Mouse (Mus musculus): Measurements from ENCODE around the gene Ppp1r26. TPM values are rescaled to one million over a fixed set of nuclear protein-coding genes. Genes with fewer than 3 reads are reported as not detected.

Ppp1r26 gene
- total RNA-seq, 2 experiments from 2014 or later, result 20.2 to 21.9 TPM

- DNase-seq (ENCODE audit: low spot score in 2 of 2), result peak in 1 of 2 experiments; percentile 5
These were observed 50.1 kb downstream of the Ppp1r26 start, which contains the start of gene Gbgt1 for GRCm38 (mm10) chr2:28496671-28497070. Gene Gbgt1 (plus strand): TSS chr2:28496891.

GRCm38 (mm10) chr2:28497561-28497960 is 51.0 kb downstream of the Ppp1r26 start:
- peak in 1 of 2 experiments; percentile 4 for DNase-seq (ENCODE audit: low spot score in 2 of 2)

- DNase-seq (ENCODE audit: low spot score in 2 of 2), result peak in 1 of 2 experiments; percentile 7
These were observed 51.8 kb downstream of the Ppp1r26 start for GRCm38 (mm10) chr2:28498431-28498830.

- no peak for DNase-seq (ENCODE audit: low spot score in 2 of 2)
These were observed 56.4 kb downstream of the Ppp1r26 start for GRCm38 (mm10) chr2:28502987-28503386.

- DNase-seq (ENCODE audit: low spot score in 2 of 2), result no peak
These were observed 58.1 kb downstream of the Ppp1r26 start for GRCm38 (mm10) chr2:28504676-28505075.

Other genes with a start within 250 kb of the Ppp1r26 start
- 1 to 10 TPM; 5.1 to 6.8 TPM for gene 1700007K13Rik, start 19.5 kb downstream of the Ppp1r26 start, total RNA-seq (2021)
- gene Mrps2, start 21.3 kb downstream of the Ppp1r26 start, total RNA-seq (2021), result 10 to 100 TPM; 37.2 to 37.4 TPM
- gene Gbgt1, start 50.1 kb downstream of the Ppp1r26 start, total RNA-seq (2021), result 1 to 10 TPM; 1.2 to 1.9 TPM
- 1 to 10 TPM in 1 of 2 experiments, not detected in 1; 1.2 TPM for gene Gm10134, start 59.3 kb downstream of the Ppp1r26 start, total RNA-seq (2021)
- gene Ralgds, start 66.3 kb downstream of the Ppp1r26 start, total RNA-seq (2021), result 100 to 1,000 TPM; 155 to 158 TPM
- gene Cel, start 116.6 kb downstream of the Ppp1r26 start, total RNA-seq (2021), result not detected
- gene Gtf3c5, start 137.0 kb downstream of the Ppp1r26 start, total RNA-seq (2021), result 10 to 100 TPM; 19.2 to 19.5 TPM
- gene Gfi1b, start 175.2 kb downstream of the Ppp1r26 start, total RNA-seq (2021), result not detected
- 10 to 100 TPM; 43.8 to 44.8 TPM for gene Tsc1, start 194.4 kb downstream of the Ppp1r26 start, total RNA-seq (2021)